Mouse (Mus musculus): ENCODE data around the gene Scube2. TPM values are rescaled to one million over a fixed set of nuclear protein-coding genes. Genes with fewer than 3 reads are reported as not detected.

Scube2 gene
- polyA plus RNA-seq, 1 experiment from 2014 or later: not detected

DNA sequence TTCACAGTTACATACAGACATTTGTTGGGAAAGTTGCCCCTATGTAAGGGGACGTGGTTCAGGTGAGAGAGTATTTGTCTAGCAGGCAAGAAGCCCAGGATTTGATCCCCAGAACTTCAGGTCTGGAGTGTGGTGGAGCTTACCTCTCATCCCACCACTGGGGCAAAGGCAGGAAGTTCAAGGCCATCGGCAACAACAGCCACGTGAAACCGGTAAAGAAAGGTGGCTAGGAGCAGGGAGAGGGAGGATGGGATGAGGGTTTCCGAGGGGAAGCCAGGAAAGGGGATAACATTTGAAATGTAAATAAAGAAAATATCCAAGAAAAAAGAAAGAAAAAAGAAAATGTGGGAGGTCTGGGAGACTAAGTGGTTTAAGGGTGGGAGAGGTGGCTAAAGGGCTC is 7.7 kb upstream of the Scube2 start:
- no peaks in the 10 kb centered on the region for H3K79me2 ChIP-seq (ENCODE audit: inconsistent target)
- no peak overlapping the region for H3K27ac ChIP-seq
- no peaks in the 10 kb centered on the region for H3K36me3 ChIP-seq (ENCODE audit: inconsistent target)
- no peak overlapping the region for H3K4me3 ChIP-seq (ENCODE audit: inconsistent target)
- 84% methylated on average over 5 of the region's 5 CpGs for WGBS (ENCODE audit: missing documents)

- Histone ChIP-seq H3K27ac (no peak overlapping the region), H3K4me3 (ENCODE audit: inconsistent target) (no peak overlapping the region), H3K79me2 (ENCODE audit: inconsistent target) (no peaks in the 10 kb centered on the region), H3K36me3 (ENCODE audit: inconsistent target) (no peaks in the 10 kb centered on the region)
- WGBS (ENCODE audit: missing documents): 90% methylated on average over 5 of the region's 5 CpGs
These were observed 5.8 kb upstream of the Scube2 start for GRCm38 (mm10) chr7:109871232-109871631.

- Histone ChIP-seq H3K36me3 (ENCODE audit: inconsistent target) (no peaks in the 10 kb centered on the region), H3K27ac (no peak overlapping the region), H3K4me3 (ENCODE audit: inconsistent target) (no peak overlapping the region), H3K79me2 (ENCODE audit: inconsistent target) (no peaks in the 10 kb centered on the region)
- WGBS (ENCODE audit: missing documents): 51% methylated on average over 3 of the region's 3 CpGs
These were observed 3.0 kb upstream of the Scube2 start for GRCm38 (mm10) chr7:109868498-109868897.

DNA sequence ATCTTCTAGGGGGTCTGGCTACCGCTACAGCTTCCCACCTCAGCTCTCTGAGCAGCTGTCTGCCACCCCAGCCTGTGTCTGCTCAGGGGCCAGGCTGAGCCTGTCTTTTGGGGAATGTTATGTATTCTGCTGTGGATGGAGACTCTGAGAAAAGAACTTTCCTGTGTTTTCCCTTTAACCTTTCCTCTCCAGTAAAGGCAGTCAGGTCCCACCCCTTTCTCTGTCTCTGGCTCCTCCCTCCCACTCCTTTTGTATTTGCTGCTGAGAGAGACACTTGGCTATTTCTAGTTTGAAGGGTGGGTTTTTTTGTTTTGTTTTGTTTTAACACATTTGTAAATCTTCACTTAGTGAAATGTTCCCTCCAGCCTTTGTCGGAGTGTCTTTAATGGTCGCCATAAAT is 1.2 kb upstream of the Scube2 start:
- Histone ChIP-seq H3K36me3 (ENCODE audit: inconsistent target) (no peaks in the 10 kb centered on the region), H3K27ac (no peak overlapping the region), H3K79me2 (ENCODE audit: inconsistent target) (no peaks in the 10 kb centered on the region), H3K4me3 (ENCODE audit: inconsistent target) (no peak overlapping the region)
- 98% methylated on average over 3 of the region's 3 CpGs for WGBS (ENCODE audit: missing documents)

DNA sequence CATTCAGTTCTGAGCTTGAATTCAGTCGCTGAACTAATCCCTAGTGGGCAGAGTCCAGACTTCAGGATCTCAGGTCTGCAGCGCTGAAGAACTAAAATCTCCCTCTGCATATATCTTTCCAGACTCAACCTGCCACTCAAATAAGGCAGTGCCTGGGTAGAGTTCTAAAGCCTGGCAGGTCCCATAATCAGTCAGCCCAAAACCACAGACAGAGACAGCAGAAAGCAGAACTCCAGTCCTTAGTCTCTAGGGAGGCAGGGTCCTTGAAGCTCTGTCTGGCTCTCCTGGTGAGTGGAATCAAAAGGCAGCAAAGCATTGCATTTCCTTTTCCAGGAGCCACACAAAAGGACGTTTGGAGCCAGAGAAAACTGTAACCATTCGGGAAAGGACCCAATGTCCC is 1.9 kb downstream of the Scube2 start:
- 26% methylated on average over 4 of the region's 4 CpGs for WGBS (ENCODE audit: missing documents)
- Histone ChIP-seq H3K27ac (no peak overlapping the region), H3K4me3 (ENCODE audit: inconsistent target) (no peak overlapping the region), H3K79me2 (ENCODE audit: inconsistent target) (no peaks in the 10 kb centered on the region), H3K36me3 (ENCODE audit: inconsistent target) (no peaks in the 10 kb centered on the region)

DNA sequence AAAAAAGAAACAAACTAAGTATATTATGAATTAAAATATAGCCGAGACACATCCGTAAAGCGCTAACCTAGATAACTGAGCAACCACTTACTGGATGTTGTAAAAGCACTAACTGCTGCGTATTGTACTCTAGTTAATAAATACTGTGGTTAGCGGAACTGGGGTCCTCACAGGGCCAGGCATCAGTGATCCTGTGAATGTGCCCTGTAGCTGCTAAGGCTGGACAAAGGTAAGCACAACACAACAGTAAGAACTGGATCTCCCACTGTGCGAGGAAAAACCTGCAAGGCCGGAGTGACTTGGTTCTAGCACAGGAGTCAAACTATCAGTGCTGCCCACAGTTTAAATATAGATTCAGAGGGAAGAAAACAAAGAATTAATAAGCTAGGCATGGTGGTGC is 5.3 kb downstream of the Scube2 start:
- 92% methylated on average over 7 of the region's 7 CpGs for WGBS (ENCODE audit: missing documents)
- no peaks in the 10 kb centered on the region for H3K79me2 ChIP-seq (ENCODE audit: inconsistent target)
- no peak overlapping the region for H3K27ac ChIP-seq

GRCm38 (mm10) chr7:109859354-109859753 is 6.1 kb downstream of the Scube2 start:
- no peak overlapping the region for H3K27ac ChIP-seq
- 61% methylated on average over 6 of the region's 6 CpGs for WGBS (ENCODE audit: missing documents)
- H3K4me3 ChIP-seq (ENCODE audit: inconsistent target): no peak overlapping the region
- H3K79me2 ChIP-seq (ENCODE audit: inconsistent target): no peaks in the 10 kb centered on the region
- no peaks in the 10 kb centered on the region for H3K36me3 ChIP-seq (ENCODE audit: inconsistent target)

More for the DNA sequence above, 5.3 kb downstream of the Scube2 start:
- Histone ChIP-seq H3K36me3 (ENCODE audit: inconsistent target) (no peaks in the 10 kb centered on the region), H3K4me3 (ENCODE audit: inconsistent target) (no peak overlapping the region)

DNA sequence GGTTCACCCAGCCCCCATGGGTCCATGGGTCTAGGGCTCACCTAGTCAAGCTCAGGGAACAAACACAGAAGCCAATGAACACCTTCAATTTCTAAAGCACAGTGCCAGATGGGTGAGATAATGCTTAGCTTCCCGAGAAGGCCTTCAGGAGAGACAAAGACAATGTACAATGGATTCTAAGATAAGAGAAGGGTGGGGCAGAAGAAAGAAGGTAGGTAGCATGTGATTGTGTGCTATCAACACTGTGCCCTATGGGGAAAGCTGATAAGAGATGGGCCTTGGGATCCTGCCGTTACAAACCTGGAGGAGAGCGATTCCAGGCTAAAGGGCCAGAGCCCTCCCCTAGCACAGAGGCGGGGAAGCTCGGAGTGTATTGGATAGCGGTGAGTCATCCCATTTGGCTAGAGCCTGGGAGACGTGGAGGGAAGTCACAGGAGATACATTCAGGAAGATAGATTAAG is 12.7 kb downstream of the Scube2 start:
- Histone ChIP-seq H3K79me2 (ENCODE audit: inconsistent target) (no peaks in the 10 kb centered on the region), H3K4me3 (ENCODE audit: inconsistent target) (no peak overlapping the region), H3K27ac (no peak overlapping the region), H3K36me3 (ENCODE audit: inconsistent target) (no peaks in the 10 kb centered on the region)
- 87% methylated on average over 7 of the region's 7 CpGs for WGBS (ENCODE audit: missing documents)

DNA sequence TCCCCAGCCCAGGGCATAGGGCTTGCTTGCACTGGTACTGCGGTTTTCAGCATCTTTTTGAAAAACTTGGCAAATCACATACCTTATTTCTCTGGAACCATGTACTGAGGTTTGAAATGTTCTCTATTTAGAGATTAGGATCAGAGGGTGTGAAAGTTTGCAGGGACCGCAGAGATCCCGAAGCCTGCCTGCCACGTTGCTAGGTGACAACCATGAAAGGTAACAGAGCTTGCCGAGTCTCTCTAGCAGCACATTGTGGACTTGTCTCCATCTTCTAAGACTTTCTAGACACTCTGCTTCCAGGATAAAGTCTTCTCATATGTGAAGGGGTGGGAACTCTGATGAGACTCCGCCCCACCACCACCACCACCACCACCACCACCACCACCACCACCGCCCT is 13.5 kb downstream of the Scube2 start:
- Histone ChIP-seq H3K79me2 (ENCODE audit: inconsistent target) (no peaks in the 10 kb centered on the region), H3K36me3 (ENCODE audit: inconsistent target) (no peaks in the 10 kb centered on the region), H3K27ac (no peak overlapping the region), H3K4me3 (ENCODE audit: inconsistent target) (no peak overlapping the region)
- WGBS (ENCODE audit: missing documents): 99% methylated on average over 6 of the region's 7 CpGs

DNA sequence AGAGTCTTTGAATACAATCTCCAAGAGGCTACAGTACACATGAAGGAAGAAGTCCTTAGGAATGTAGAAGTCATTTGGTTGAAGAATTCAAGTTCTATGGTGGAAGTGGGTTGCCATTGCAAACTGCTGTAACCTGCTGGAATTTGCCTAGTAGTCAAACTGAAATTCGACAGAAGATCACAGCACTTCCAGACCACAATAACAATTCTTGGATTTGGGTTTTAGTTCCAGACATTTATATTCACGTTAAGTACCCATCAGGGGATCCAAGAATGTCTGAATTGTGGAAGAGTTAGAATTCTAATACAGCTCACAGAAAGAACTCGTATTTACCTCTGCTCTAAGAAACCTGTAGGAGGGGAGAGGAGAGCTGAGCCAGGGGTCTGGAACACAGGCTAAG is 14.9 kb downstream of the Scube2 start:
- Histone ChIP-seq H3K79me2 (ENCODE audit: inconsistent target) (no peaks in the 10 kb centered on the region), H3K27ac (no peak overlapping the region)
- WGBS (ENCODE audit: missing documents): 84% methylated on average over 3 of the region's 3 CpGs

GRCm38 (mm10) chr7:109849750-109850434 is 15.6 kb downstream of the Scube2 start:
- H3K36me3 ChIP-seq (ENCODE audit: inconsistent target): no peaks in the 10 kb centered on the region
- WGBS (ENCODE audit: missing documents): 81% methylated on average over 8 of the region's 8 CpGs
- no peaks in the 10 kb centered on the region for H3K79me2 ChIP-seq (ENCODE audit: inconsistent target)
- no peak overlapping the region for H3K4me3 ChIP-seq (ENCODE audit: inconsistent target)
- H3K27ac ChIP-seq: no peak overlapping the region

More for the DNA sequence above, 14.9 kb downstream of the Scube2 start:
- Histone ChIP-seq H3K36me3 (ENCODE audit: inconsistent target) (no peaks in the 10 kb centered on the region), H3K4me3 (ENCODE audit: inconsistent target) (no peak overlapping the region)

GRCm38 (mm10) chr7:109848867-109849733 is 16.4 kb downstream of the Scube2 start:
- Histone ChIP-seq H3K4me3 (ENCODE audit: inconsistent target) (no peak overlapping the region), H3K79me2 (ENCODE audit: inconsistent target) (no peaks in the 10 kb centered on the region), H3K36me3 (ENCODE audit: inconsistent target) (no peaks in the 10 kb centered on the region), H3K27ac (no peak overlapping the region)
- whole genome bisulfite sequencing (ENCODE audit: missing documents): 78% methylated on average over 10 of the region's 11 CpGs

GRCm38 (mm10) chr7:109844100-109844499 is 21.4 kb downstream of the Scube2 start:
- whole genome bisulfite sequencing (ENCODE audit: missing documents): 90% methylated on average over 6 of the region's 6 CpGs
- H3K79me2 ChIP-seq (ENCODE audit: inconsistent target): no peaks in the 10 kb centered on the region

GRCm38 (mm10) chr7:109841618-109842418 is 23.7 kb downstream of the Scube2 start:
- Histone ChIP-seq H3K36me3 (ENCODE audit: inconsistent target) (no peaks in the 10 kb centered on the region), H3K27ac (no peak overlapping the region), H3K79me2 (ENCODE audit: inconsistent target) (no peaks in the 10 kb centered on the region), H3K4me3 (ENCODE audit: inconsistent target) (no peak overlapping the region)
- WGBS (ENCODE audit: missing documents): 86% methylated on average over 13 of the region's 13 CpGs

More at GRCm38 (mm10) chr7:109844100-109844499, 21.4 kb downstream of the Scube2 start:
- Histone ChIP-seq H3K36me3 (ENCODE audit: inconsistent target) (no peaks in the 10 kb centered on the region), H3K4me3 (ENCODE audit: inconsistent target) (no peak overlapping the region), H3K27ac (no peak overlapping the region)
